Mouse (Mus musculus) brain, adult 2 months (tissue): Measurements from ENCODE around the gene Galnt17.
A peak's percentile ranks its signal among the peaks of the same experiment; 100 is the strongest.

Experiments used
- DNase-seq: peaks from one replicate; pipeline ENCODE4 v3.0.0; 2011; ENCODE audit warnings: low read depth, low spot score

Galnt17 gene

DNA sequence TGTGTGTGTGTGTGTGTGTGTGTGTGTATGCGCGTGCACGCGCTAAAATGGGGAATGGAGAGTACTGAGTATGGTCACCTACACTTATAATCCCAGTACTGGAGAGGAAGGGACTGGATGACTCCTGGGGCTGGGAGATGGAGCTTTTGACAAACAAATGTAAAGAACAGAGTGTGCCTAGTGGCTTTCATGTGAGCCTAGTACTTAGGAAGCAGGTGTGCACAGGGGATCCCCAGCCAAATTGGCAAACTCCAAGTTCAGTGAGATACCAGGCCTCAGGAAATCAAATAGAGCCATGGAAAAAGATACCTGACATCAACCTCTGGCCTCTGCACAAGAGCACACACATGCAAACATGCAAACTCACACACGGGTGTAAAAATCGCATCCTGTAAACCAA is 61.7 kb downstream of the Galnt17 start:
- DNase-seq: no peak

- DNase-seq: peak; percentile 83
Observed at GRCm38 (mm10) chr5:131241689-131242088, 66.6 kb downstream of the Galnt17 start.

DNA sequence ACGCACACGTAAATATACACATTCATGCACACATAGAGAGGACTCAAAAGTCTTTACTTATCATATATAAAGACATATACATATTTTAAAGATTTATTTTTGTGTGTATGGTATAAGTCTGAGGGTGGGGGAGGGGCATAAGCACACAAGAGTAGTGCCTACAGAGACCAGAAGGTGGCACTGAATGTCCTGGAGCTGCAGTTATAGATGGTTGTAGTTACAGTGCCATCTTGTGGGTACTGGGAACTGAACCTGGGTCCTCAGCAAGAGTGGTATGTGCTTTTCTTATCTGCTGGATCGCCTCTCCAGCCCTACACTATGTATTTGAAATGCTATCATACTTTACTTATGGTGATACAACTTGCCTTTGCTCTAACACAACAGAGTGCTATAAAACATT is 68.5 kb downstream of the Galnt17 start:
- DNase-seq: no peak

DNA sequence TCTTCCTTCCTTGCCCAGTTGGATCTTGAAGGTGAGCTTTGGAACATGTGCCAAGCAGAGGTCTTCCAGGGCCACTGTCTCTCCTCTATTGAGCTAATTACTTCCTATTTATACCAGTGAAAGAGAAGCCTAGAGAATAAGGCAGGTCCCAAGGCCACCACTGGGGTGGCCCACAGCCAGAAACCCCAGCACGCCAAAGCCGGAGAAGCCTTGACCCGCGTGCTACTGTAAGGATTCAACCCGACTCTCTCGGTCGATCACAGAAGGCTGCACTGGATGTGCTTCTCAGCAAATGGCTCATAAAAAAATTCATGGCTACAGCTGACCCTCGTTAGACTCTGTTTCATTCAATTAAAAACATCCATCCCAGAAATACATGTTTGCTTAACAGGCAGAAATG is 71.4 kb downstream of the Galnt17 start:
- DNase-seq: no peak

DNA sequence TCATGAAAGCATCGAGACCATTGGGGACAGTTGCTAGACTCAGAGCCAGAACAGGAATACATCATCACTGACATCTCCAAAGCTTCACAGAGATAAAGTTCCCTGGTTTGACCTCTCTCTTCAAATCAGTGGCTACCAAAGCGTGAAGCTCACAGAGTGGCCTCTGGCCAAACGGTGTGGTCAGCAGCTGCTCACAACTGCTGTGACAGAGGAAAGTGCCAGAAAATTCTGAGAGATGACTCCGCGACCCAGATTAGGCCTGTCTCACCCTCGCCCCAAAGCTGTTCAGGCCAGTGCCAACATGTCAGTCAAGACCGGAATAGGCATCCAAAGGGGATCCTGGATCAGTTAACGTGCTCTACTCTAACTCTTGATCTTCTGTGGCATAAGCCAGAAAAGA is 74.5 kb downstream of the Galnt17 start:
- no peak for DNase-seq

- peak; percentile 82 for DNase-seq
Observed at GRCm38 (mm10) chr5:131231060-131231459, 77.2 kb downstream of the Galnt17 start.

DNA sequence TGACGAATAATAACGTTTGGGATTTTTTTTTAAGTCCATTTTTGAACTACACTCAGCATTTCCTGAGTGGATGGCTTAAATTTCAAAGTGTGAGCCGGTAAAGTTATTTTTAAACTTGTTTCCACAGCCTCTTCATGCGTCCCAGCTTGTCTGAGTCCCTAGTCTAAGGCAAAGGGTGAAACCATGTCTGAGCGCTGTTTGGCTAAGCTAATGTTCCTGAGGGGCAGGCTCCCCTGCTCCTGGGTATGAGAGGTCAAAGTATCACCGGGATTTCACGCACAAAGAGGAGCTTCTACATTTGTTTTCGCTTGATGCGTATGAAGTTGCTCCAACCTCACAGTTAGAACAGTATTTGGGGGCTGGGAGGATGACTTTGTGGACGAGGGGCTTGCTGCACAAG is 78.6 kb downstream of the Galnt17 start:
- peak; percentile 34 for DNase-seq

DNA sequence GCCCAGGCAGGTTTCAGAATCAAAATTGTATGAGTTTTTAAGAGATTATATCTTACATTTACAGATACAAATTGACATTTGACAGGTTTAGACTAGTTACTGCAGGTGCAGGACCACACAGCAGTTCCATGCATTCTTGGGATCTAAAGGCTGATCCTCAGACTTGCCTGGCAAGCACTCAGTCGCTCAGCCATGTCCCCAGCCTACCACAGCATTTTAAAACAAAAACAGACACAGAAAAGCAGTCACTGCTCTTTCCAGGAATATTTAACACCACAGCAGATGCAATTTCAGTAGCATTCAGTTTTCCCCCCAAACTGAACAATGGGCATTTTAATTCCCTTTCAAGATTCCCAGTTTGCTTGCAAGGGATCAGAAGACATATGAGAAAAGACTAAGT is 84.9 kb downstream of the Galnt17 start:
- no peak for DNase-seq

GRCm38 (mm10) chr5:131222498-131223244 is 85.6 kb downstream of the Galnt17 start:
- DNase-seq: peak; percentile 76

- no peak for DNase-seq
Observed at GRCm38 (mm10) chr5:131218221-131218620, 90.1 kb downstream of the Galnt17 start.

GRCm38 (mm10) chr5:131211618-131212017 is 96.7 kb downstream of the Galnt17 start:
- DNase-seq: no peak

- DNase-seq: peak; percentile 70
Observed at GRCm38 (mm10) chr5:131201146-131201545, 107.2 kb downstream of the Galnt17 start.

DNA sequence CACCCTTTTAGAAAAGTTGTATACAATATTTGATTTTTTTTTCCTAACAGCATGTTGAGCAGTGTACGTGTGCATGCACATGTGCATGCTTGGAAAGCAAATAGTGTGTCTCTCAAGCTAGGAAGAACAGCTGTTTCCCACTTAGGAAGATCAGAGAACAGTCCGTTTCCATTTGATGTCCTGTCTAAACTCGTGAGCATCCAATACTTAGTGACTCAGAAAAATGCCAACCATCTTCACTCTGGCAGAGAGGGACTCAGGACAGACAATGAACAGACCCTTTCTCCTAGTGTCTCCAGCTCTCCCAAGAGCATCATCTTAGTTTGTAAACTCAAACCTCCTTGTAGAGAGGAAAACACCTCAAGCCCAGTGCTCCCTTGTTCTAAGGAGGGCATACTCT is 116.0 kb downstream of the Galnt17 start:
- DNase-seq: no peak

DNA sequence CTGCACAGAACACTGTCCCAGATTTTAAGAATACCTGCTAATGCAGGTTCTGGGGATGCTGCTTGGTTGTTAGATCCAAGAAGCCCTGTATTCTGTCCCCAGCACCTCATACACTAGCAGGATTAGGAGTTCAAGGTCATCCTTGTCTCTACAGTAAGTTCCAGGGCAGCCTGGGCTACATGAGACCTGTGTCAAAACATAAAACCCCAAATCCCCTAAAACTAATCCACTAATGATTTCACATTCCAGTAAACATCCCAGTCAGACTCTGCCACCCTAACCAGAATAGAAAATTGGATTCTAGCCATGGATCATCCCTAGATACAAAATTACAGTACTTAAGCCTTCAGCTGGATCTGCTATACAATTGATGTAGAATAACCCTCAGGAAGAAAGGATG is 123.7 kb downstream of the Galnt17 start:
- no peak for DNase-seq

DNA sequence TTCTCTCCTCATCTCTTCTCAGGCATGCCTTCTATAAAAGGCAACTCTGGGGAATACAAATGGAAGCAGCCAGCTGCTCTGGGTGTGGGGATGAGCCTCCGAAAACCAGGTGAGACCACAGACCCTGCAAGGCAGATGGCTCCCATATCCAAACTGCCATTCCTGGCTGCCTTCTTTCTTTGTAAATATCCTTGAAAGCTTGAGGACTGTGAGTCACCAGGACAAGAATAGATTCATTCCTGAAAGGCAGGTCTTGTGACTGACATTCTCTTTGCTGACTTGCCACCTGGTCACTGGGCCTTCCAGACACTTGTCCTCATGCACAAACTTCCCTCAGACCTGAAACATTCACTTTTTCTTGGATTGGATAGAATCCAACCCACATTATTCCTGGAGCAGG is 127.1 kb downstream of the Galnt17 start:
- DNase-seq: peak; percentile 87

DNA sequence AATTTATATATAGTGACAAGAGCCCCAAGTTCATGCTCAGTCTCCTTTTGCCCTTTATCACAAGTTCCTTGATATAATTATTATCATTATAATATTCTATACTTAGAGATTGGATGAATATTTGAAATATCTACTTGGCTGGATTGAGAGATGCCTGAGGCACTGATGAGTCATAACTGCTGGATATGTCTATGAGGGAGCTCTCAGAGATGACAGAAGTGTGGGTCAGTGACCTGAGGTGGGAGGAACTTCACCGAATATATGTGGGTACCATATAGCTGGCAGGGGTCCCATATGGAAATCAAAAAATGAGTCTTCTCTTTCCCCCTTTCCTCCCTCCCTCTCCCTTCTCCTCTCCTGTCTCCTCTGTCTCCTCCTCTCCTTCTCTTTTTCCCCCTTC is 127.5 kb downstream of the Galnt17 start:
- peak; percentile 47 for DNase-seq

DNA sequence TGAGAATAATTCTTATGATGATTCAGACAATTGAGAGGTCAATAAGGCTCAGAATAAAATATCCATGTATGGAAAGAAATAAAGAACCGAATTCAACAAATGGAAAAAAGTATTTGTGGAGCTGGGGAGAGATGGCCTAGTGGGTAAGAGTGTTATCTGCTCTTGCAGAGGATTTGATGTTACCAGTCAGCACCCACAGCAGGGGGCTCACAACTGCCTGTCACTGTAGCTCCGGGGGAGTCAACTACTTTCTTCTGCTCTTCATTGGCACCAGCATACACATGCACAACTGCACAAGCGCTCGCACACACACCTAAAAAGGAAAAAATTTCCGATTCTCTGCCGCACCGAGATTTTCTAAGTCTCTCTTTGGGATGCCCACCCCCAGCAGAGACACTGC is 130.4 kb downstream of the Galnt17 start:
- DNase-seq: no peak

DNA sequence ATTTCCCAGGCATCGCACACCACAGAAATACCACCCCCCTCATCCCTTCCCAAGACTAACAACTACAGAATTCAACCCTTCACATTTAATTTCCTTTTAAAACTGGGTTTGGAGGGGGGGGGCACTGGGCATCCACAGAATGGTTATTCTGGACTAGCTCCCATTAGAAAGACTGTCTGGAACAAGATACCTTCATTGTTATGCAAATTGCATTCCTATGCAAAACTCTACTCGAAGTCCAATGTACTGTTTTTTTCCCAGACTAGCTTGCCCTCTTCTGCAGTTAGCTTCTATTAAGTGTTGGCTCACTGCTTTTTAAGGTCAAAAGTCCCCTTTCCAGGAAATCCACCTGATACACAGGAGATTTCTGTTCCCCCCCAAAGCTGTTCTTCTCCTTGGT is 131.1 kb downstream of the Galnt17 start:
- DNase-seq: no peak

- DNase-seq: no peak
Observed at GRCm38 (mm10) chr5:131169186-131169585, 139.1 kb downstream of the Galnt17 start.

DNA sequence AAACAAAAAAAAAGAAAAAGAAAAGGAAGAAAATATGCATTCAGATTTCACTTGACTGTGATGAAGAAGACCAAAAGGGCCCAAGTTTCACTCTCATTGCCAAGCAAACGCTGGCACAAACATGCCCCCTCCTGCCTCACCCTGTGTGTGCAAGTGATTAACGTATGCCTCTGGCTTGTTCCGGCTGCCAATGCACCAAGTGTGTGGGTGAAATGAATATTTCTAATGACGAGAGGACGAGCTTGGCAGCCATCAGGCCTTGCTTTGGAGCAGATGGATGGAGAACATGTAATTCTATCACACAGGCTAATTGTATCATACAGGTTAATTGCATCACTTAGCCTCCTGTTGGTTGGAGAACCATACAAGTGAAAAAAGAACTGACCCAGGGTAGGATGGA is 140.9 kb downstream of the Galnt17 start:
- peak; percentile 81 for DNase-seq

- peak; percentile 70 for DNase-seq
Observed at GRCm38 (mm10) chr5:131165681-131166080, 142.6 kb downstream of the Galnt17 start.

GRCm38 (mm10) chr5:131157866-131158265 is 150.4 kb downstream of the Galnt17 start:
- no peak for DNase-seq

GRCm38 (mm10) chr5:131156323-131156722 is 152.0 kb downstream of the Galnt17 start:
- no peak for DNase-seq

GRCm38 (mm10) chr5:131142606-131143005 is 165.7 kb downstream of the Galnt17 start:
- DNase-seq: no peak
